Mouse (Mus musculus) MEL (cell line): ENCODE measurements around the gene Prr18. TPM values are rescaled to one million over a fixed set of nuclear protein-coding genes. Genes with fewer than 3 reads are reported as not detected.

Source experiments
- DNase-seq: peaks from one replicate; pipeline ENCODE4 v3.0.0; 2011; ENCODE audit warnings: low read depth, low spot score
- H3K27ac ChIP-seq: 2 replicates; pipeline ENCODE4 v1.5.1; 2012; ENCODE audit warnings: low read depth, mild to moderate bottlenecking, control low read depth, low read length, moderate library complexity; ENCODE audit not compliant: control insufficient read depth
- H3K27me3 ChIP-seq, 2 experiments: fragments of 150-350 bp in 1 of 2; sonication (generic) in 1 of 2; 2 replicates each; pipeline ENCODE4 v1.6.1; 2012; ENCODE audit warnings: low read length in 2 of 2, mild to moderate bottlenecking in 2 of 2, improper control_type of control experiment in 1 of 2, moderate library complexity in 1 of 2; ENCODE audit not compliant: insufficient read depth in 2 of 2, control insufficient read depth in 1 of 2
- H3K36me3 ChIP-seq, 2 experiments: 2 replicates each; pipeline ENCODE4 v1.6.1; 2012 to 2014; ENCODE audit warnings: low read length in 2 of 2, improper control_type of control experiment in 1 of 2, inconsistent platforms in 1 of 2, mild to moderate bottlenecking in 1 of 2; ENCODE audit not compliant: insufficient read depth in 2 of 2, control insufficient read depth in 1 of 2
- H3K4me1 ChIP-seq, 2 experiments: fragments of 150-350 bp in 1 of 2; sonication (generic) in 1 of 2; 2 replicates each; pipeline ENCODE4 v1.6.1; 2012; ENCODE audit warnings: low read length in 2 of 2, improper control_type of control experiment in 1 of 2, mild to moderate bottlenecking in 1 of 2; ENCODE audit not compliant: insufficient read depth in 2 of 2, control insufficient read depth in 1 of 2
- H3K4me3 ChIP-seq, 2 experiments: fragments of 150-350 bp in 1 of 2; sonication (generic) in 1 of 2; 2 replicates each; pipeline ENCODE4 v1.5.1; 2012; ENCODE audit warnings: low read depth in 2 of 2, low read length in 2 of 2, mild to moderate bottlenecking in 2 of 2, moderate library complexity in 2 of 2, control low read depth in 1 of 2, improper control_type of control experiment in 1 of 2; ENCODE audit not compliant: control insufficient read depth in 1 of 2, insufficient read depth in 1 of 2
- H3K79me2 ChIP-seq: 2 replicates; pipeline ENCODE4 v1.6.1; 2012; ENCODE audit warnings: mild to moderate bottlenecking, low read length, moderate library complexity; ENCODE audit not compliant: control insufficient read depth, poor library complexity, insufficient read depth
- H3K9ac ChIP-seq: 2 replicates; pipeline ENCODE4 v1.6.1; 2012; ENCODE audit warnings: low read depth, mild to moderate bottlenecking, control low read depth, low read length, moderate library complexity; ENCODE audit not compliant: control insufficient read depth, poor library complexity, severe bottlenecking
- H3K9me3 ChIP-seq: fragments of 150-350 bp; sonication (generic); replicated peaks from 2 replicates; pipeline ENCODE4 v1.6.1; 2012; ENCODE audit warnings: mild to moderate bottlenecking, low read length, improper control_type of control experiment, moderate library complexity; ENCODE audit not compliant: insufficient read depth
- BHLHE40 ChIP-seq: IDR thresholded peaks from 2 replicates; pipeline ENCODE4 v1.6.1; 2012; ENCODE audit warnings: low read depth, mild to moderate bottlenecking, inconsistent platforms, low read length, improper control_type of control experiment, borderline replicate concordance
- CHD1 ChIP-seq: IDR thresholded peaks from 2 replicates; pipeline ENCODE4 v1.6.1; 2012; ENCODE audit warnings: low read depth, mild to moderate bottlenecking, inconsistent platforms, low read length, improper control_type of control experiment
- CHD2 ChIP-seq: IDR thresholded peaks from 2 replicates; pipeline ENCODE4 v1.6.1; 2011; ENCODE audit warnings: low read length, improper control_type of control experiment
- CTCF ChIP-seq, 3 experiments: IDR thresholded peaks in 2 of 3; conservative IDR thresholded peaks in 1 of 3; 2 replicates each; pipeline ENCODE4 v1.5.1; 2011 to 2012; ENCODE audit warnings: low read length in 3 of 3, low read depth in 2 of 3, mild to moderate bottlenecking in 2 of 3, improper control_type of control experiment in 1 of 3, inconsistent platforms in 1 of 3, mixed read lengths in 1 of 3, moderate library complexity in 1 of 3; ENCODE audit not compliant: control insufficient read depth in 1 of 3, insufficient read depth in 1 of 3, poor library complexity in 1 of 3, severe bottlenecking in 1 of 3
- E2F4 ChIP-seq: IDR thresholded peaks from 2 replicates; pipeline ENCODE4 v1.6.1; 2011; ENCODE audit warnings: low read depth, low read length, improper control_type of control experiment, borderline replicate concordance
- ELF1 ChIP-seq: IDR thresholded peaks from 2 replicates; pipeline ENCODE4 v1.6.1; 2014; ENCODE audit warnings: low read depth, mild to moderate bottlenecking, inconsistent platforms, low read length, improper control_type of control experiment, moderate library complexity
- EP300 ChIP-seq, 2 experiments: IDR thresholded peaks; 2 replicates each; pipeline ENCODE4 v1.6.1; 2011; ENCODE audit warnings: improper control_type of control experiment in 2 of 2, low read length in 2 of 2, low read depth in 1 of 2, mild to moderate bottlenecking in 1 of 2
- ETS1 ChIP-seq: IDR thresholded peaks from 2 replicates; pipeline ENCODE4 v1.6.1; 2012; ENCODE audit warnings: low read depth, mild to moderate bottlenecking, inconsistent platforms, low read length, improper control_type of control experiment, moderate library complexity
- GABPA ChIP-seq: IDR thresholded peaks from 2 replicates; pipeline ENCODE4 v1.6.1; 2012; ENCODE audit warnings: low read depth, mild to moderate bottlenecking, inconsistent platforms, low read length, improper control_type of control experiment, moderate library complexity
- GATA1 ChIP-seq: IDR thresholded peaks from 2 replicates; pipeline ENCODE4 v1.6.1; 2011; ENCODE audit warnings: low read depth, low read length, improper control_type of control experiment
- HCFC1 ChIP-seq: IDR thresholded peaks from 2 replicates; pipeline ENCODE4 v1.6.1; 2012; ENCODE audit warnings: low read depth, mild to moderate bottlenecking, inconsistent platforms, low read length, improper control_type of control experiment, moderate library complexity
- JUND ChIP-seq: IDR thresholded peaks from 2 replicates; pipeline ENCODE4 v1.6.1; 2011; ENCODE audit warnings: low read depth, mild to moderate bottlenecking, improper control_type of control experiment, low read length
- KAT2A ChIP-seq: conservative IDR thresholded peaks from 2 replicates; pipeline ENCODE4 v1.6.1; 2012; ENCODE audit warnings: low read depth, low read length, improper control_type of control experiment, inconsistent platforms
- MAFK ChIP-seq: IDR thresholded peaks from 2 replicates; pipeline ENCODE4 v1.6.1; 2011; ENCODE audit warnings: low read depth, mild to moderate bottlenecking, low read length, improper control_type of control experiment, borderline replicate concordance
- MAX ChIP-seq: IDR thresholded peaks from 2 replicates; pipeline ENCODE4 v1.6.1; 2011; ENCODE audit warnings: low read length, improper control_type of control experiment
- MAZ ChIP-seq: IDR thresholded peaks from 2 replicates; pipeline ENCODE4 v1.6.1; 2012; ENCODE audit warnings: low read depth, mild to moderate bottlenecking, inconsistent platforms, low read length, improper control_type of control experiment
- MEF2A ChIP-seq: IDR thresholded peaks from 2 replicates; pipeline ENCODE4 v1.6.1; 2014; ENCODE audit warnings: low read depth, mild to moderate bottlenecking, inconsistent platforms, low read length, improper control_type of control experiment; ENCODE audit not compliant: poor library complexity, insufficient replicate concordance, severe bottlenecking; ENCODE audit errors: extremely low read depth
- MXI1 ChIP-seq: IDR thresholded peaks from 2 replicates; pipeline ENCODE4 v1.6.1; 2011; ENCODE audit warnings: mild to moderate bottlenecking, low read depth, low read length, improper control_type of control experiment
- MYB ChIP-seq: IDR thresholded peaks from 2 replicates; pipeline ENCODE4 v1.6.1; 2011; ENCODE audit warnings: mild to moderate bottlenecking, low read depth, low read length, improper control_type of control experiment
- MYC ChIP-seq: IDR thresholded peaks from 2 replicates; pipeline ENCODE4 v1.6.1; 2011; ENCODE audit warnings: low read depth, mild to moderate bottlenecking, low read length, improper control_type of control experiment, moderate library complexity
- NELFE ChIP-seq: IDR thresholded peaks from 2 replicates; pipeline ENCODE4 v1.6.1; 2011; ENCODE audit warnings: low read depth, low read length, improper control_type of control experiment
- NRF1 ChIP-seq: IDR thresholded peaks from 2 replicates; pipeline ENCODE4 v1.6.1; 2014; ENCODE audit warnings: low read depth, mild to moderate bottlenecking, inconsistent platforms, low read length, improper control_type of control experiment, moderate library complexity; ENCODE audit not compliant: poor library complexity, insufficient read depth, severe bottlenecking
- POLR2AphosphoS2 ChIP-seq: IDR thresholded peaks from 2 replicates; pipeline ENCODE4 v1.6.1; 2011; ENCODE audit warnings: low read length, improper control_type of control experiment
- POLR2AphosphoS5 ChIP-seq: IDR thresholded peaks from 2 replicates; pipeline ENCODE4 v1.6.1; 2012; ENCODE audit warnings: low read depth, borderline replicate concordance, mild to moderate bottlenecking, inconsistent platforms, low read length, moderate library complexity, mixed read lengths
- RAD21 ChIP-seq: IDR thresholded peaks from 2 replicates; pipeline ENCODE4 v1.6.1; 2011; ENCODE audit warnings: mild to moderate bottlenecking, low read depth, low read length, improper control_type of control experiment
- RCOR1 ChIP-seq: IDR thresholded peaks from 2 replicates; pipeline ENCODE4 v1.6.1; 2012; ENCODE audit warnings: low read depth, mild to moderate bottlenecking, inconsistent platforms, low read length, improper control_type of control experiment
- SIN3A ChIP-seq: IDR thresholded peaks from 2 replicates; pipeline ENCODE4 v1.6.1; 2012; ENCODE audit warnings: low read length, improper control_type of control experiment, inconsistent platforms
- TAL1 ChIP-seq: IDR thresholded peaks from 2 replicates; pipeline ENCODE4 v1.6.1; 2012; ENCODE audit warnings: mild to moderate bottlenecking, inconsistent platforms, low read length, moderate library complexity, mixed read lengths
- TCF12 ChIP-seq: IDR thresholded peaks from 2 replicates; pipeline ENCODE4 v1.6.1; 2014; ENCODE audit warnings: low read depth, mild to moderate bottlenecking, inconsistent platforms, low read length, improper control_type of control experiment, moderate library complexity
- ZC3H11A ChIP-seq: IDR thresholded peaks from 2 replicates; pipeline ENCODE4 v1.6.1; 2012; ENCODE audit warnings: low read depth, mild to moderate bottlenecking, inconsistent platforms, low read length, improper control_type of control experiment
- ZKSCAN1 ChIP-seq: IDR thresholded peaks from 2 replicates; pipeline ENCODE4 v1.6.1; 2012; ENCODE audit warnings: low read depth, mild to moderate bottlenecking, inconsistent platforms, low read length, improper control_type of control experiment, moderate library complexity
- ZMIZ1 ChIP-seq: IDR thresholded peaks from 2 replicates; pipeline ENCODE4 v1.6.1; 2012; ENCODE audit warnings: low read depth, mild to moderate bottlenecking, inconsistent platforms, low read length, improper control_type of control experiment, moderate library complexity
- ZNF384 ChIP-seq: IDR thresholded peaks from 2 replicates; pipeline ENCODE4 v1.6.1; 2012; ENCODE audit warnings: low read depth, mild to moderate bottlenecking, inconsistent platforms, low read length, improper control_type of control experiment
- polyA plus RNA-seq, 2 experiments: library from polyadenylated mRNA; stranded (reverse) in 1 of 2; unstranded in 1 of 2; fragments of >175 nt in 1 of 2; fragments of >200 nt in 1 of 2; gene quantifications; 2 replicates each; pipeline versions ENCODE4 v1.2.1 to v1.2.4; 2012; ENCODE audit warnings: low replicate concordance in 2 of 2, low read depth in 1 of 2; ENCODE audit not compliant: insufficient read length in 2 of 2, insufficient read depth in 1 of 2, missing spikeins in 1 of 2
- total RNA-seq: library from RNA; depleted of rRNA; stranded (reverse); fragments of 300-350 nt; gene quantifications from 2 replicates; pipeline ENCODE4 v1.2.3, GENCODE M21; 2012

Gene Prr18
- total and polyA plus RNA-seq, 3 experiments: 0.04 to 0.10 TPM; not detected in 1

DNA sequence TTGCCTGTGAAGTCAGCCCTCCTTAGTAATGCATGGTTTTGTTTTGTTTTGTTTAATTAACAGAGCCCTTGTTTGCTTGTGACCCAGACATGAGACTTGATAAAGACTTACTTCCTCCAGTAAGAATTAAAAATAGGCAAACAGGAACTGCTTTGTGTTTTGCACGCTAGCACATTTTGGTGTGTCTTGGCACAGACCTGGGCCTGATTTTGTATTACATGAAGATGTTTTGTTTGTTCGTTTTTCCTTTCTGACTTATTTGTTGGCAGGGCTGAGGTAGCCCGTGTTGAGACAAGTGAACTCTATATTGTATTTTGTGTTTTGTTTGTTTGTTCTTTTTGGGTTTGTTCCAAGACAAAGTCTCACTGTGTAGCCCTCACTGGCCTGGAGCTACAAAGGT lies 25.5 kb upstream of the Prr18 start:
- Histone ChIP-seq H3K36me3 (no peaks in the 10 kb centered on the region; a peak in 1 of 4 replicates), H3K9me3 (no peaks in the 10 kb centered on the region), H3K79me2 (peaks cover 50% of the 10 kb centered on the region), H3K27ac (no peak overlapping the region), H3K27me3 (no peaks in the 10 kb centered on the region), H3K4me3 (peak overlapping the region; percentile 82 to 94), H3K4me1 (peaks cover 3 to 8% of the 10 kb centered on the region in 2 experiments), H3K9ac (peak overlapping the region; percentile 86)
- TF ChIP-seq BHLHE40 (no peak), HCFC1 (no peak; the same call in 1 of the 2 replicates), MAX (peak; percentile 65; the same call in 1 of the 2 replicates), RAD21 (no peak), E2F4 (no peak), MAFK (no peak), TCF12 (no peak), ELF1 (0 out of 2 replicates have a peak, but pooled peaks have one; percentile 24), KAT2A (no peak), SIN3A (peak; percentile 76), JUND (no peak), POLR2AphosphoS5 (no peak), GATA1 (peak; percentile 45; the same call in 1 of the 2 replicates), CHD1 (no peak), MAZ (no peak), NRF1 (no peak), EP300 (IDR thresholded peaks at IDR 0.05; ENCODE audit: low read depth in 1 of 2, low read length in 2 of 2) (peak in 1 of 2 experiments; percentile 28; a peak in 1 of 4 replicates), TAL1 (no peak), MEF2A (0 out of 2 replicates have a peak, but pooled peaks have one; percentile 42), ETS1 (peak; percentile 55), CHD2 (no peak), RCOR1 (no peak), NELFE (no peak), MYB (no peak), MYC (peak; percentile 66), POLR2AphosphoS2 (no peak), GABPA (no peak), ZKSCAN1 (no peak), ZNF384 (no peak), ZMIZ1 (no peak), ZC3H11A (no peak), CTCF (IDR thresholded peaks at IDR 0.05 in 2 of 3, conservative IDR thresholded peaks at IDR 0.05 in 1 of 3; ENCODE audit: control insufficient read depth in 1 of 3, insufficient read depth in 1 of 3, low read depth in 2 of 3, low read length in 3 of 3, poor library complexity in 1 of 3, severe bottlenecking in 1 of 3) (no peak), MXI1 (peak; percentile 77)
- TF ChIP-seq, all 39 proteins: peak for 9
- DNase-seq: peak; percentile 64
